Mouse (Mus musculus) lung, postnatal 25 days (tissue): ENCODE measurements at regions not wholly inside any gene's neighbourhood (a gene's known extent, or its start where the extent isn't known, plus 50 kb on each side); places are given as distances from the start of the nearest gene placed in this dataset.
"Not testable (repeated sequence)": the region's sequence is repeated elsewhere in the genome, so short reads cannot be mapped to it uniquely, and the experiment has no call there.

Experiments
- DNase-seq: peaks from one replicate; pipeline ENCODE4 v3.0.0; 2022; ENCODE audit warnings: low spot score

- no peak for DNase-seq
Observed at GRCm38 (mm10) chr12:112298521-112298920, 152.5 kb downstream of the Kif26a start.

DNA sequence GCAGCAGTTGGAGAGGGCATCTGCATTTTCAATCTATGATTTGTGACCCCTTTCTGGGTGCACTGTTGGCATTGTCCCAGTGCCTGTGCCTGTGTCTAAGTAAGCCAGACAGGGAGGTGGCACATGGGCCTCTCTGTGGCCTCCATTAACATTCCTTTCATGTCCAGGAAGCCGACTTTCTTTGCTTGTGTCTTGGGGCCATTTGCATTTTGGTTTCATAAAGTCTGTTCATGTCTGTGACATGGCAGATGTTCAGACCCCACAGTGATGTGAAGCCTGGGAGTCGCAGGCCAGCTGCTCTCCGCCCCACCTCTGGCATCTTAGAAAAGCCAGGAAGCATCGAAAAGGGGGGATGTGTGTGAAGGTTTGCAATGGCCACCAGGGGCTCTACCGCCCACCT is 153.1 kb downstream of the Kif26a start:
- no peak for DNase-seq

GRCm38 (mm10) chr12:112299603-112300002 is 153.6 kb downstream of the Kif26a start:
- DNase-seq, result no peak

DNA sequence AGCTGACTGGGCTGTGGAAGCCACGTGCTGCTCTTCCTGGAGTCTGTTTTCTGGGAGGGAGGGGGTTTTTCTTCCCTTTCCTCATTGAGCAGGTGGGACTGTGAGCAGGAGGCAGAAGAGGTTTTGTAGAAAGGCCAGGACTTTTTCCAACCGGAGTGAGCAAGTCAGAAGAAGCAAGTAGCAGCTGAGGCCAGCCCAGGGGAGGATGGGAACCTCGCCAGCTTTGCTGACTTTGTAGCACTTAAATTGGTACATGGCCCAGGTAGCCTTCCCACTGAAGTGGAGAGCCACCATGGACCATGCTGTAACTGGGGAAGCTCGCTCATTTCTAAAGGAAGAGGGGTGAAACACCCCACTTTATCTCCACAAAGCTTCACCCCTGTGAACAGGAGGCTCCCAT is 154.1 kb downstream of the Kif26a start:
- DNase-seq, result no peak

GRCm38 (mm10) chr12:112301411-112301891 is 155.4 kb downstream of the Kif26a start:
- no peak for DNase-seq

GRCm38 (mm10) chr12:112301929-112302328 is 155.9 kb downstream of the Kif26a start:
- no peak for DNase-seq

DNA sequence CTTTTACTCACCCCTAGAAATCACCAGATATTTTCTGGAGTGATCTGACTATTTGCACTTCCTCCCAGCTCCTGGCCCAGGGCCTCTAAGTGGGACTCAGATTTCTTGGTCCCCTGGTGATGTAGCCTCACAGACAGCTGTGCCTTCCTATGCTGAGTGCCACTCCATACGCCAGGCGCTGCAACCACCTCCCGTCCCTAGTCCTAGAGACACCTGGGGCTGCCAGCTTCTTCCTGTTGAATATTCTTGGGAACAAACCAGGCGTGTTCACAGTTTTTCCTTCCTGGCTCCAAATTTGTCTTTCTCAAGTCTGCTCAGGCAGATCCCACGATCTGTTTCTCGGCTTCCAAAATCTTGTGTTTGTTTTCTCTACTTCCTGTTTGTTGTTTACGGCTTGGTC is 160.2 kb downstream of the Kif26a start:
- DNase-seq, result no peak

DNA sequence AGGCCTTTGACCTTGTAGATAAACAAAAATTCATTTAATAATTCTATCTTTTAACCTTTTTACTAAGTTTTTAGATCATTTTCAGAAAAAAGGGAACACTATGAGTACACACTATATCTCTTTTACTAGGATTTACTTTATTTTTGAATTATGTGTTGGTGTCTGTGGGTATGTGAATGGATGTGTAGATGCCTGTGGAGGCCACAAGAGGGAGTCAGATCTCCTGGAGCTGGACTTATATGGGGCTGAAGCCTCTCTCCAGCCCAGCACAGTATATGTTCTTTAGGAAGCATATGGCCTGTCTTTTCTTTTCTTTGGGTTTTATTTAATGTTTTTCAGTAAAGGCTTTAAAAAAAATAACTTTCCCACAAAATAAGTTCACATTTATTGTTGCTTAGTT is 162.0 kb downstream of the Kif26a start:
- no peak for DNase-seq

GRCm38 (mm10) chr12:112309096-112309495 is 163.1 kb downstream of the Kif26a start:
- DNase-seq, result not testable (repeated sequence)

GRCm38 (mm10) chr12:112309781-112310180 is 163.8 kb downstream of the Kif26a start:
- DNase-seq, result no peak

DNA sequence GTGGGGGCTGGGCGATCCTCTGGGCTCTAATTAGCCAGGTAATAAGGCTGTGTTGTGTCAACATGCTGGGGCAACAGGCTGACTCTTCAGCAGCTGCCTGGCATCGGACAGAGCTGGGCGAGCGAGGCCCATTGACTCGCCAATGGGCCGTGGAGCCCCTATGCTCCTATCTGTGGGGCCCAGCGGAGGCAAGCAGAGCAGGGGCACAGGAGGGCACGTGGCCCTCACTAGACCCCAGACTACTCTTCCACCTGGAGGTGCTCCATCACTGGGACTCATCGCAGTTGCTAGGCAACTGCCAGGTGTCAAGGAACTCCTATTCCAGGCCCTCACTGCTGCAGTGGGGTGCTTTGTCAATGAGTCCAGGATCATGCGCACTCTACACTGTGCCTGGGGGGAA is 164.7 kb downstream of the Kif26a start:
- DNase-seq, result no peak

DNA sequence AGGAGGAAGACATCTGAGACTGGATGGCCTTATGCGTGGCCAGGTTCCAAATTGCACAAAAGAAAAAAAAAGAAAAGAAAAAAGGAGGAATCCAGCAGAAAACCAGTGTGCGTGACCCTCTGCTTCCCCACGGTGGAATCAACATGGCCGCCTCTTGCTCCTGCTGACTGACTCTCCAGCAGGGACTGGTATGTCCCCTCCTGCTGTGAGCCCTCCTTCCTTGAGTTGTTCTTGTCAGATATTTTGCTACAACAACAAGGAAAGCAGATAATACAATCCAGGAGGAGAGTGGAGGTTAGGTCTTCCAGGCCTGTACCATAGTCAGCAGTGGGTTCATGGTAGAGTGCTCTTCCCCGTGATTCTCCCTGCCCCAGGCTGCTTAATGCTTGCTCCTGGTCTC is 168.8 kb downstream of the Kif26a start:
- DNase-seq, result no peak

- no peak for DNase-seq
Observed at GRCm38 (mm10) chr12:112317191-112317590, 171.2 kb downstream of the Kif26a start.

DNA sequence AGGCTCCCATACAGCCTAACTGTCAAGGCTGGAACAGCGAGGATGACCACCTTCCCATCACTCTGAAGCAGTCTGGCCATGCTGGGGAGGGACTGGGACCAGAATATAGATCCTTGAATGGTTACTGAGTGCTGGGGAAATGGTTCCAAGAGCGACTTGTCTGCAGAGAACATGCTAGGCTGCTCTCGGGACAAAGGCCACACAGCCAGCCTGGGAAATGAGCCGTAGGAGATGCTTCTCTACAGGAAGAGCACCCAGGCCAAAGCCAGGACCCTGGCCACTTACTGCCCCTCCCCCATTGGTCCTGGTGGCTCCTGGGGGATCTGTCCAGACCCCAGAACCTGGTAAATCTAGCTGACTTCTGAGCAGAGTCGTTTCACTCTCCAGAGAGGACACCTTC is 170.8 kb upstream of the A530016L24Rik start:
- no peak for DNase-seq

DNA sequence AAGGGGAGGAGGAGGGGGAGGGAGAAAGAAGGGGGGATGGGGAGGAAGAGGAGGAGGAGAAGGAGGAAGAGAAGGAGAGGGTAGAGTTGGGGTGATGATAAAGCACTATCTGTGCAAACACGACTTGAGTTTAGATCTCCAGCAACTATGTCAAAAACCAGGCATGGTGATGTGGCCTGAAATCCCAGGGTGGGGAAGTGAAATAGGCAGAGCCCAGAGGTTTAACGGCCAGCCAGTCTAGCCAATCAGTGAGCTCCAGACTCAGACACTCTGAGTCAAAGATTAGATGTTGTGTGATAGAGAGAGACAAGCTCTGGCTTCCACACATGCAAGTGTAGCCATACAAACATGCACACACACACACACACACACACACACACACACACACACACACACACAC is 167.1 kb upstream of the A530016L24Rik start:
- no peak for DNase-seq

DNA sequence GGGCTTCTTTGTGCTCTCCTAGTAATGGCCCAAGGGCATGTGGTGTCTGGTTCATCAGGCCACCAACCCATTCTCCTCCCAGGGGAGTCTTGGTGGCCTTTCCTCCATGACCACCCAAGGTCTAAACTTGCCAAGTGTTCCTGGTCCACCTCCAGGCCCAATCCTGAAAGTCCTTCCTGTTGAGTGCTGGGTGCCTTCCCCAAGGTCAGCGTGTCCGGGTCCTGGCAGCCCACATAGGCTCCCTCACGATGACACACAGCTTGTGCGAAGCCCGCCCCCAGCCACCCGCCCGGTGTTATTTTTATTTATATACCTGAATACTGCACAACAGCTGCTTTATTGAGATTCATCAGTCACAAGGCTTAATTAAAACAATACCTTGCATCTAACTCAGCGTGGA is 161.8 kb upstream of the A530016L24Rik start:
- DNase-seq, result no peak

DNA sequence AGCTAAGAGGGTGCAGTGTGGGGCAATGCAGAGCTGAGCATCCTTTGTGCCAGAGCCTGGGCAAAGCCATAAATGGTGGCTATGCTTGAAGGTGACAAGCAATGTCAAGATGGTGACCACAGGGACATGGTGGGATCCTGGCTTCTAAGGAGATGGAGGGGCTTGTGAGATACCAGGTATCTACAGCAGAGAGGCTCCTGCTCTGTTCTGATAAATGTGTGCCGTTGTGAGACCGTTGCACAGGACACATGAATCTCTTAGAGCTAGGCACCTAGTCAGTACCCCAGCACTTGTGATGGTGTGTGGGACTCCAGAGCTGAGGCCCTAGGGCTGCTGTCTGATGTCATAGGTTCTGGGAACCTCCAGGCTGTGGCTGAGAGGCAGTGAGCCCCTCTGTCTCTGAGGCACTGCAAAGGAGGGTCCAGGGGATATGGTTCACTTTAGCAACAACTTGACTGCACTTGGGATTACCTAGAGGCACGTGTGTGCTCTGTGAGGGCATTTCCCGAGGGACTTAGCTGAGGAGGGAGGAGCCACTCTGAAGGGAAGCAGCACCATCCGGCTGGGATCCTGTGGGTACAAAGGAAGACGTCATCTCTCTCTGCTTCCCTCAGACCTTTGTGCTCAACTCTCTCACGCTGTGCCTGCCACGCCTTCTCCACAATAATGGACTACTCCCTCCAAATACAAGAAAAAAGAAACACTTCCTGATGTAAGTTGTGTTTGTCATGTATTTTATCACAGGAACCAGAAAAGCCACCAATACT is 160.3 kb upstream of the A530016L24Rik start:
- no peak for DNase-seq

GRCm38 (mm10) chr12:112329701-112330301 is 159.4 kb upstream of the A530016L24Rik start:
- DNase-seq, result no peak

DNA sequence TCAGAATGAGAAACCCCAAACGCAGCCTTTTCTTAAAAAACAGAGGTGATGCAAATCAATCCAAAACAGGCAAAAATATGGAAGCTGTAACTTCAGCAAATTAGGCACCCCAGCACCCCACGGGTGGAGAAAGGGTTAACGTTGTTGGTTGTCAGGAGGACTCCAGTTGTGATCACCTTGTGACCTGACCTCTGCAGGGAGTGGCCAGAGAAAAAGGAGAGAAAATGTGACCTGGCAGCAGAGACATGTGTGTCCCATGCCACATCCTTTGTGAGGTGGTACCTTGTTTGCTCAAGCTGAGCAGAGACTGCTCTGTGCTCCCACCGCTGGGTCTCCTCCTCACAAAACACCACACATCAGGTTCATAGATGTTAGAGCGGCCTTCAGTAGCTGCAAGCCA is 158.7 kb upstream of the A530016L24Rik start:
- DNase-seq, result no peak

DNA sequence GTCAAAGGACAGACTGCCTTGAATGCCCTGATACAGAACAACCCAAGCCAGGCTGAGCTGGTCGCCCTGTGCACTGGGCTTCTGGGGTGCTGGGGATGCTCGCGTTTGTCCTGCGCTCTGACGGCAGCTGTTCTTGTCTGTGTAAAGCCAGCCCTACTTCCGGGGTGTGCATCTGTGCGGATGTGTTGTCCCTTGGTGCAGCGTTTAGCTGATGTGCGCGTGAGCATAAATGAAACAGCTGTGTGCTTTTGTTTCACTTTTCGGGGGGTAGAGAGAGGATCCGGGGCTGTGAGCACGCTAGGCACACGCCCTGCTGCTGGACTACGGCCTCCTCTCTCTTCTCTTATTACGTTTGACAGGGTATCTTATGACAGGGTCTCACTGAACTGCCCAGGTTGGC is 158.2 kb upstream of the A530016L24Rik start:
- DNase-seq, result no peak

GRCm38 (mm10) chr12:112333125-112334079 is 155.8 kb upstream of the A530016L24Rik start:
- DNase-seq, result no peak

DNA sequence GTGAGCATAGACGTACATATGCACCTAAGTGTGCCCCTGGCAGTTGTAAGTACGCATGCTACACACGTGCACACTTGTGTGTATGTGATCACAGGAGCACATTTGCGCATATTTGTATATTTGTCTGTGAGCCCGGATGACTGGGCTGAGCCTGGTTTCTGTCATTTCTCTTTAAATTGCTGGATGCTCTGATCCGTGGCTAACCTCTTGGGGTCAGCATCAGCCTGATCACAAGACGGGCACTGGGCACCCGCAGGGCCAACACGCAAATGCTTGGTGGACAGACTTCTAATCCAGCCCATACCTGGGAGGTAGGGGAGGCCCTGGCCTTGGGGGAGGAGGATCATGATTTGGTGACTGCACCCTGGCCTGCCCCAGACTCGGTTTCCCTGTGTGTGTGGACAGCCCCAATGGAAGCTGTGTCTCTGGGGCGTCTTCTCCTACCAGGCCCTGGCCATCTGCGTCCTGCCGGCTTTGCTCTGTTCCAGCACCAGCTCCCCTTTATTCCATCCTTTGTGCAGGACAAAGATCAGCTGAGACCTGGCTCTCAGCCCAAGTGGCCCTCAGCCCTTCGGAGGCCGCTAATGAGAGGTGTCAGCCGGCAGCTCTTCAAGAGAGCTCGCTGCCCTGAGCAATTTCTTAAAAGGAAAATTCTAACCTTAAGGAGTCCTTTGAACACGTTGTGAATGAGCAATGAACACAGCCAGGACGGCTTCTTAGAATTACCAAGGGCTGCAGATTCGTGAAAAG is 155.0 kb upstream of the A530016L24Rik start:
- DNase-seq, result no peak
